Mouse (Mus musculus) adrenal gland, postnatal 25 days (tissue): ENCODE data around the gene Trmt10c. TPM values are rescaled to one million over a fixed set of nuclear protein-coding genes. Genes with fewer than 3 reads are reported as not detected.
"Not testable (repeated sequence)": the region's sequence is repeated elsewhere in the genome, so short reads cannot be mapped to it uniquely, and the experiment has no call there.

Experiments
- DNase-seq: peaks from one replicate; pipeline ENCODE4 v3.0.0; 2021; ENCODE audit warnings: mixed read lengths
- microRNA-seq, 2 experiments: library from miRNA; unstranded; fragments of <30 nt; microRNA quantifications; one replicate each; pipeline ENCODE4 v1.2.0; 2021
- total RNA-seq: library from RNA; stranded (reverse); gene quantifications from 2 replicates; pipeline ENCODE4 v1.2.3, GENCODE M21; 2021

The Trmt10c gene
- total RNA-seq, 1 experiment from 2014 or later: 18.2 TPM

- not testable (repeated sequence) for DNase-seq
Measured at GRCm38 (mm10) chr16:56048038-56048437, 10.4 kb upstream of the Trmt10c start, which contains the start of gene Senp7. Gene Senp7 (plus strand): TSS chr16:56048338.

- DNase-seq: no peak
Measured at GRCm38 (mm10) chr16:56038090-56038489, 471 bp upstream of the Trmt10c start.

- DNase-seq: no peak
Measured at GRCm38 (mm10) chr16:56036501-56036900, 1.1 kb downstream of the Trmt10c start.

DNA sequence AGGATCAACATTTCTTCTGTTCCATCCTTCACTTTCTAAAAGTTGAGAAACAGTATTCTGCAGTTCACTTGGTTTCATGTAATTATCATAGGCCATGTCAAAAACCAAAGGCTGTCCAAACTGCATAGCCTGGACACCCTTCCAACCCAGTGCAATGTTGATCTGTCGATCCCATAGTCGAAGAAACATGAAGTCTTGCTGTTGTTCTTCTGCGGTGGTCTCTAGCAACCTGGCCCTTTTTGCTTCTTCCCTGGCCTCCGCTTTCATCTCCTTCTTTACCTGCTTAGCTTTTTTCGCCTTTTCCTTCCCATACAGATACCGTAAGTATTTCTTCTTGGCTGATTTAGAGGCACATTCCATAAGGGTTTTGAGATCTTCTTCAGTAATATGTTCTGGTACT is 3.1 kb downstream of the Trmt10c start:
- no peak for DNase-seq

DNA sequence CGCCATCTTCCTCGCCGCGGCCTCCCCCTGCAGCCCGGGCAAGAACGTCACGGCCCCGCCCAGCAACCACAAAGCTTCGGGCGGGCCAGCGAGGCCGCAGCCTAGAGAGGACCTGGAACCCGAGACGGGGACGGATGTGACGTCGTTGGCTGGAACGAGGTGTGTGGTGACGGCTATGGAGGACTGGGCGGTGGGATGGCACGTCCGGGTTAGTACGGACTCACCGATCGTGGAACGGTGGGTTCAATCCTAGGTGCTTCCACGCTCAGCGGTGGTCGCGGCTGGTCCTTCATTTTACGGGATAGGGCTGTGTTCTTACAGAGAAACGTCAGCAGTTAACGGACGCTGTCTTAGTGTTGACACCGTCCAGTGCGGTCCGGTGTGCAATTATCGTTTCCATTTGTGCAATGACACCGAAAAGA is 7.9 kb downstream of the Trmt10c start, which contains the start of gene Pcnp:
TSS of gene Pcnp (minus strand) at position 79 of the 422 bp plus-strand sequence.
- peak; percentile 97 for DNase-seq

- peak; percentile 64 for DNase-seq
Measured at GRCm38 (mm10) chr16:56028722-56029551, 8.7 kb downstream of the Trmt10c start.

GRCm38 (mm10) chr16:56027854-56028629 is 9.6 kb downstream of the Trmt10c start:
- no peak for DNase-seq

- no peak for DNase-seq
Measured at GRCm38 (mm10) chr16:56019660-56020059, 18.0 kb downstream of the Trmt10c start.

DNA sequence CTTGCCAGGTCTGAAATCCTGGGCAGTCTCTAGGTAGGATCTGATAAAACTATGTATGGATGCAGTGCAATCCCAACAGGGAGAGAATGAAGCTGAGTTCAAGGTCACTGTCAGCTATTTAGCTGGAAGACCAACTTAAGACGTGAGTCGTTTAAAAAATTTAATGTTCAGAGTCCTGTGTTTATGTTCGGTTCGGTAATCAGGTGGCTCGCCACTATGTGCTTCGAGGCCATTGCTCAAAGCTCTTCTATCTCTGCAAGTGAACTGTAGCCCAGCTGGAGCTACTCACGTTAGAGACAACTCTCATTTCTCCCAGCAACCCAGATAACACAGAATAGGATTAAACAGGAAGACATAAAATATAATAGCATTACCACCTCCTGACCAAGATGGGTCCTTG is 23.5 kb downstream of the Trmt10c start:
- no peak for DNase-seq

DNA sequence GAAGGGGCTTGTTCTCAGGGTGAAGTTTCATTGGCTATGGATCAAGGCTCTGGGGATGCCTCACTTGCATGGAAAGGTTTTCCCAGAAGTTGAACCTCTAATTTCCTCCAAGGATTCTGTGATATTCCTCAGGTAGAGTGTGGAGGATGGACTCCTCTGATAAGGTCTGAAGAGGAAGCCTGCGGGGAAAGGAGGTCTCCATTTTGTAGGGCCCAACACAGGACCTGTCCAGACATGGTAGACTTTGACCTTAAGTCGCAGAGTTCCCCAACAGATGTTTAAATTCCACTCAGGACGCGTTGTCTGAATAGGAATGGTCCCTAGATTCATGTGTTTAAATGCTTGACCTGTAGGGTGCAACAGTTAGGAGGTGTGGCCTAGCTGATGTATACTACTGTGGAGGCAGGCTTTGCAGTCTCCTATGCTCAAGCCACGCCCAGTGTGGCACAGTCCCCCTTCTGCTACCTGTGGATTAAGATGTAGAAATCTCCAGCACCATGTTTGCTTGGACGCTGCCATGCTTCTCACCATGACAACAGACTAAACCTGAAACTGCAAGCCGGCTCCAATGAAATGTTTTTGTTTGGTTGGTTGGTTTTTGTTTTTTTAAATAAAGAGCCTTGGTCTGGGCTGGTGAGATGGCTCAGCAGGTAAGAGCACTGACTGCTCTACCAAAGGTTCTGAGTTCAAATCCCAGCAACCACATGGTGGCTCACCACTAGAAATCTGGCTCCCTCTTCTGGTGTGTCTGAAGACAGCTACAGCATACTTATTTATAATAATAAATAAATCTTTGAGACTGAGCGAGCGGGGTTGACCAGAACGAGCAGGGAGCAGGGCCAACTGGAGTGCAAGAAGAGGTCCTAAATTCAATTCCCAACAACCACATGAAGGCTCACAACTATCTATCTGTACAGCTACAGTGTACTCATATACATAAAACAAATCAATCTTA is 24.6 kb downstream of the Trmt10c start:
- no peak for DNase-seq

DNA sequence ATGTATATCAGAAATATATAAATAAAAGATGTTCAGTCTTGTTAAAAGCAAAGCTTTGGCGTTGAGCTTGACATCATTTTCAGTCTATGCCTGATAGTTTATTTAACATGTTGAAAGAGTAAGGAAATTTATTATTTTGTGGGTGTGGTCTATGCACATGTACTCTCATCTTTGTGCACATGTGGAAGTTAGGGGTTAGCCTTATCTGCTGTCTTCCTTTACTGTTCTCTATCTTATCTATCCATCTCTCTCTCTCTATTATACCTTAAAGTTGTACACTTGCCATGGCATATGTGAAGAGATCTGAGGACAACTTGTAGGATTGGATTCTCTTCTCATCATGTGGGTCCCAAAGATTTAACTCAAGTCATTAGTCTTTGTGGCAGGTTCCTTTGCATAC is 28.8 kb downstream of the Trmt10c start:
- no peak for DNase-seq

DNA sequence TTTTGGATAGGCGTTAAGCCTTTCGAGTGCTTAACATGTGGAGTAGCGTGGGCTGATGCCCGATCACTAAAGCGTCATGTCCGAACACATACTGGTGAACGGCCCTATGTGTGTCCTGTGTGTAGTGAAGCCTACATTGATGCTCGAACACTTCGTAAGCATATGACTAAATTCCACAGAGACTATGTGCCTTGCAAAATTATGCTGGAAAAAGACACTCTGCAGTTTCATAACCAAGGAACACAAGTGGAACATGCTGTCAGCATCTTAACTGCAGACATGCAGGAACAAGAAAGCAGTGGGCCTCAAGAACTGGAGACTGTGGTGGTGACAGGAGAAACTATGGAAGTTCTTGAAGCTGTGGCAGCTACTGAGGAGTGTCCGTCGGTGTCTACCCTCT is 30.8 kb downstream of the Trmt10c start:
- DNase-seq: no peak

- DNase-seq: no peak
Measured at GRCm38 (mm10) chr16:55994235-55994634, 43.4 kb downstream of the Trmt10c start.

GRCm38 (mm10) chr16:55990311-55990710 is 47.3 kb downstream of the Trmt10c start:
- no peak for DNase-seq

GRCm38 (mm10) chr16:55986001-55986400 is 51.6 kb downstream of the Trmt10c start:
- DNase-seq: no peak

Small RNA genes lying within 50 kb of the gene (microRNA-seq; reads per million reads assigned to microRNA genes)
- 0 reads per million in 2 experiments for gene Gm24047

Other genes with a start within 250 kb of the Trmt10c start
- 3.4 and 4.3 TPM in 2 replicates for gene Nfkbiz, start 198.9 kb downstream of the Trmt10c start, total RNA-seq
- gene Nxpe3, start 142.5 kb downstream of the Trmt10c start, total RNA-seq: 1.6 and 2.0 TPM in 2 replicates
- gene Cep97, start 103.0 kb downstream of the Trmt10c start, total RNA-seq: 11.4 and 13.1 TPM in 2 replicates
- 738 and 757 TPM in 2 replicates for gene Rpl24, start 71.5 kb downstream of the Trmt10c start, total RNA-seq
- gene Zbtb11, start 63.9 kb downstream of the Trmt10c start, total RNA-seq: 20.6 and 22.2 TPM in 2 replicates
- 108 and 117 TPM in 2 replicates for gene Pcnp, start 8.1 kb downstream of the Trmt10c start, total RNA-seq
- gene Senp7, start 10.5 kb upstream of the Trmt10c start, total RNA-seq: 26.4 and 32.9 TPM in 2 replicates
- gene Impg2, start 166.5 kb upstream of the Trmt10c start, total RNA-seq: 0.43 and 0.49 TPM in 2 replicates